Mouse (Mus musculus) heart, postnatal 0 days (tissue): Measurements from ENCODE around the gene Vmn1r4.

Experiments
- CTCF ChIP-seq: IDR thresholded peaks from 2 replicates; pipeline ENCODE4 v1.5.1; 2016; ENCODE audit warnings: antibody characterized with exemption, control low read depth, low read depth
- EP300 ChIP-seq: IDR thresholded peaks from 2 replicates; pipeline ENCODE4 v1.6.1; 2016; ENCODE audit warnings: antibody characterized with exemption, low read depth

DNA sequence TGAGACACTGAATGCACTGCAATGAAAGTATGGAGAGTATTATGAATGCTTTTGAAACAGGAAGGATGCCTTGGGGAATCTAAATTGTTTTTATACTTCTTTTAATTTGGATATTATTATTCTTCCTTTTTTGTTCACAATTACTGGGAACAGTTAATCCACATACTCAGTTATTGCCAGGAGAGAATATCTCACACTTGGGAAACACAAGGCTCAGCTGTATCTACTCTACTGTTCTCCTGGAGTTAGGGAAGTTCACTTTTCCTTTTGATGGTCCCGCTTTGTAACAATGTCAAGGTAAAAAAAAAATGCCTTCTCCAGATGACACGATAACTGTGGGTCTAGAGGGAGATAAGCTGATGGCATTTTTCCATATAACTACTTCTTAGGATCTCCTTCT, 73.1 kb downstream of the Vmn1r4 start, which contains the start of gene Vmn1r6:
- TF ChIP-seq CTCF (no peak), EP300 (no peak)
